Mouse (Mus musculus) kidney, adult 9 months (tissue): ENCODE measurements at regions not wholly inside any gene's neighbourhood (a gene's known extent, or its start where the extent isn't known, plus 50 kb on each side); places are given as distances from the start of the nearest gene placed in this dataset.

Source experiments
- DNase-seq: peaks from one replicate; pipeline ENCODE4 v3.0.0; 2022

GRCm38 (mm10) chr10:17008683-17009082 is 714.3 kb upstream of the Cited2 start:
- no peak for DNase-seq

DNA sequence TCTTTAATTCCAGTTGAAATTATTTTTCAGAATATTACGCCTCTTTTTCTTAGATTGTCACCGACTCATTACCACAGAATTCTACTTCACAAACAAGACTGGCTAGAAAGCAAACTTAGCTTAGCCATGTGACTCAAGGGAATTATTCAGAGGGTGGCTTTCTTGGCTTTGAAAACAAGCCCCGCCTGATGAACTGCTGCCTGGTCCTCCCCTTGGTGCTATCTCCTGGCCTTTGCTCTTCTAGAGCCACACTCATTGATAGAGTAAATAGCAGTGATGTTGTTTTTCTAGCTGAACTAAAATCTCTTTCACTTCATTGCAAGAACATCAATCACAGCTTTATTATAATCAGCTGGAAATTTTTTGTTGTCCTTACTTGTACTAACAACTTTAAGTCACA is 713.0 kb upstream of the Cited2 start:
- DNase-seq = peak; percentile 12

DNA sequence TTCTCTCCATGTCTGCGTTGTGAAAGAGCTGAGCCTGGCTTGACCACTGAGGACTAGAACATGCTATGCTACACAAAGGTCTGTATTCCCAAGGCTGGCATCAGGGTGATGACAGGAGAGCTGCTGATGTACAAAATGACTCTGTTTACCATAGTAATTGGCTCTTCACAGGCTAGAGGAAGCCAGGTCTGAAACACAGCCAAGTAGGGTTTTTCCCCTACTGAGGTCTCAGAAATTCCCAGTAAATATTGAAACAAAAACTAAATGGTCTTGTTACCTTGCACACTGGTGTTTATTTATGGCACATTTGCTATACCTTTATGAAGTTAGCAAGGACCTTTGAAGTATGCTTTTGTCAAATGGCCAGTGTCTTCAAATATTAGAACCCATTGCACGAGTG is 711.1 kb upstream of the Cited2 start:
- DNase-seq = no peak

DNA sequence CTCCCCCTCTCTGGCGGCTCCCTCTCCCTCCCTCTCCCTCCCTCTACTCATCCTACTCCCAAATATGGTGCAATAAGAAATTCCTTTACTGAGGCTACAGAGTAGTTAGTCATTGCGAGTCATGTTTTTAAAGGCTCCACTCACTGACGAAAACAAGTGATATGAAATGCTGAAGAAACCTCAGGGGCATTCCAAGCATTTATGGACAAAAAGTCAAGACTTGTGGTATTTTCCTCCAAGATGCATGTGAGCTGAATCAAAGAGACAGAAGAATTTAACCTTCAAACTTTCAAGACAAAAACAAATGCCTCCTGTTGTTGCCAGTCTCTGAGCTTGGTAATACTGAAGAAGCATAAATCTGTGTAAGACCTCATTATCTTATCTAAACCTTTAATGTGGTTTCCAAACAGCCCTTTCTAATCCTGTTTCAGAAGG is 710.5 kb upstream of the Cited2 start:
- DNase-seq = no peak

GRCm38 (mm10) chr10:17014826-17015225 is 708.2 kb upstream of the Cited2 start:
- DNase-seq = no peak

- DNase-seq = no peak
These were observed 706.2 kb upstream of the Cited2 start for GRCm38 (mm10) chr10:17016854-17017253.

- DNase-seq = no peak
These were observed 700.5 kb upstream of the Cited2 start for GRCm38 (mm10) chr10:17022216-17023158.

GRCm38 (mm10) chr10:17023571-17024293 is 699.3 kb upstream of the Cited2 start:
- no peak for DNase-seq

DNA sequence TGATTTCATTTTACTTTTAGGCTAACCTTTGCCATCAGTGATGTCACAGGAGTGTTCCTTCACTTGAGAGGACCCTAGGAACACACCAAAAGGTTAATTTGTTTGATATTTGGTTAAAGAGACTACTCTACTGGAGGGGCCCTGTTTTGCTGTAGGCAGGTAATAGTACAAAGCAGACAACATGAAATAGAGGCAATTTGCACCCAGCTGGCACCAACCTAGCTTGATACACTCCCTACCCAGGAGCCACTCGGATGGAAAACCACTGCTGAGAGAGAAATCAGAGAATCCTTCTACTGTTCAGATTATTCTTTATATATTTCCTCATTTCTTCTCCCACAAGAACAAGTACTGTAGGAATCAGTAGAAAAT is 698.7 kb upstream of the Cited2 start:
- no peak for DNase-seq

DNA sequence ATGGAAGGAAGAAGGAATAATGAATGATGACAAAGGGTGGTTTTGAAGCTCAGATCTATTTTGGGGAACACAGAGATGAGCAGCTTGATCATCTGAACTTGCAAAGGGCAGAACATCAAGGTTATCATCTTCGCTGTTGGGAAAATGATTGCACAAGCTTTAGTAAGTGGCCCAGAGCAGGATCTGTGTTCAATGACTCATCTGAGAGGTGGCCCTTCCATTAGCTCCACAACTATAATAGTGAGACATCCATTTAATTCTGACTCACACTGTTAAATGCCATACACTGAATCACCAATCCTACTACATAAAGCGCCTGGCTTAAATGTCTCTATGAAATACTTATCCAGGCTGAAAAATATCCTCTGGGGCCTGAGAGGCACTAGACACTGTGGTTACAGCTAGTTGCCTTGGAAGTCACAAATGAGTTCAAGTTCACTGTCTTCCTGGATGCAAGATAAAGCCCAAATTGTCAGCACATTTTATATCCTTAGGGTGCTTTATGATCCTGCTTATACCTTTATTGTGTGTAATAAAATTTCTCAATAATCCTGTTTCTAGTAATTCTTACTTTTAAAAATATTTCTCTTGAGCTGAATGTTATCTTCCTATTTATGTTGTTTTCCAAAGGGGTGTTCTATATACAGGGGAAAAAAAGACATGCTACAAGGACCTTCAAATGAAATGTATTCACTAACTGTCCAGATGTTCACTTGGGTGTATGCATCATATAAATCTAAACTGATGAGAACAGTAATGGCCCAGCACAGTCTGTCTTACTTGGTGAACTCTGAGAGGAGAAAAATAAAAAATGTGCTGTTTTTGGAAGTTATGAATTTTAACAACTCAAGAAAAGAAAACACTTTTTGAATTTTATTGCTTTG is 687.9 kb upstream of the Cited2 start:
- no peak for DNase-seq

DNA sequence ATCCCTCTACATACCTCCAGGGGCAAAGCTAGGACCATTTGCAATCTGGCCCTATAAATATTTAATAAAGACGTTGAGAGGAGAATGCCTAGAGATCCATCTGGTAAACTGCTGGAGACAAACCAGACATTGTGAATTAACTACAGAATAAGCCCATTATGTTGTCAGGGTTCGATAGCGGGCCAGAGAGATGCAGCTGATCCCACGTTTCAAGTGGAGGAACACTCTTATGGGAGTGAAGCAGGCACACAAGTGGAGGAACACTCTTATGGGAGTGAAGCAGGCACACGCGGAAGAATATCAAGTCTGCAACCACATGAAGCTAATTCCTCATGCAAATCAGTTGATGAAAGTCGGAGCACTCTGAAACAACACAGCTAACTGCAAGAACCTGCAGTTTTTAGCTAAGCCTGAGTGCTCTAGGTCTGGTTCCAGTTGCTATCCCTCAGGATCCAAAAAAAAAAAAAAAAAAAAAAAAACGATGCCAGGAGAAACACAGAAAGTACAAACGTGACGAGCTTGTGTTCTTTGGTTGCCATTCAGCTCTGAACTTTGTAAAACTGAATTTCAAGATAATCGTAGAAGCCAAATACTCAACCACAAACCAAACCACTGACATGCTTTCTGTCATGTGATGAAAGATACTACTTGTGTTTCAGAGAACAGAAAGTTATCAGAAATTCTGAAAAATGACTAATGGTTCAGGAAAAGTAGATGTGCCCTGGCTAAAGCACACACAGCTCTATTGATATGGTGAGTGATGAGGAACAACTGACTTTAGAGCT is 684.6 kb upstream of the Cited2 start:
- no peak for DNase-seq

DNA sequence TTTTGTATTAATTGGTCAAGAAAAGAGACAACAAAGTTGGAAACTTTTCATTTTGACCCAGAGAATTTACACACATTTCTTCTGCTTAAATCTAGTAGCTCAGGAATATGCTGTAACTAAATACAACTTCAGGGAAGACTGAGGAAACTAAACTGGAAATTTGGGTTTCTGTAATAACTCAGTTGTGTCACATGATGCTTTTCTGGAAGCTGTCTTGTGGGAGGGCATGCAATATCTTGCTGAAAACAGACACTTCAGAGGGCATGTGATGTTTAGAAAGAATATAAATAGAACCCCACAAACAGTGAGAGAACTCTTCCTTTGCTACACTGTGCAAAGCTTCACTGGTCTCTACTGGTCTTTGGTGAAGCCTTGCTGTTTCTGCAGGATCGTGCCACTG is 680.9 kb upstream of the Cited2 start:
- no peak for DNase-seq

DNA sequence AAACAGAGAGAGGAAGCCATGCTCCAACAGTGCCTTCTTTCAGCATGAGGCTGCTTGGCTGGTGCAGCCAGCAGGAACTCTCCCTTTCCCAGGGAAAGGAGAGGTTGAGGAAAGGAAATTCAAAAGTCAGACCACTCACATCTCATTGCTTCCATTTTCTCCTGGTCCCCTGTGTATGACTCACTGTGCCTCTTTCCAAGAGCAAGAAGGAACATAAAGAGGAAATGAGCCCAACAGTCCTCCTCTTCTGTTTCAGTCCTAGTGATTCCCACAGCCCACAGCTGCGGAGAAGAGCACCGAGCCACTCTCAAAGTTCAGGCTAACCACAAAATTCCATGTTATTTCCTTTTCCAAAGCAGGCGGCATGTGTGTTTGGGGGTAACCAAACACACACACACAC is 680.0 kb upstream of the Cited2 start:
- DNase-seq = no peak

DNA sequence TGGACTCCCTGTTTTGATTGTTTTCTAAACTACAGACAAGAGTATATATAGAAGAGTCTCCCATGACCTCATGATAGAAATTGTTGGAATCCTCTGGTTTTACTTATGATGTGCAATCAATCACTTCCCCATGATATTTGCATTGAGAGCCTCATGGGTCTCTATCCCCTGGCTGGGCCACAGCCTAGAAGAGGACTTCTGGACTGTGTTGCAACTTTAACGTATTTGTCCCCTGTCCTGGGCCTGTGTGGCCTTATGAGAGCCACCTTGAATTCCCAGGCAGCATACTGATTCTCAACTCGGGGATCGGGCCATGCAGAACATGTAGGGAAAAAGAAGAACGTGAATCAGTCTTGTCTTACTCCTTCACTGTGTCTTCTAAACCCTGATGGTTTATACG is 676.3 kb upstream of the Cited2 start:
- DNase-seq = no peak

- DNase-seq = no peak
These were observed 650.1 kb upstream of the Cited2 start for GRCm38 (mm10) chr10:17072906-17073305.

DNA sequence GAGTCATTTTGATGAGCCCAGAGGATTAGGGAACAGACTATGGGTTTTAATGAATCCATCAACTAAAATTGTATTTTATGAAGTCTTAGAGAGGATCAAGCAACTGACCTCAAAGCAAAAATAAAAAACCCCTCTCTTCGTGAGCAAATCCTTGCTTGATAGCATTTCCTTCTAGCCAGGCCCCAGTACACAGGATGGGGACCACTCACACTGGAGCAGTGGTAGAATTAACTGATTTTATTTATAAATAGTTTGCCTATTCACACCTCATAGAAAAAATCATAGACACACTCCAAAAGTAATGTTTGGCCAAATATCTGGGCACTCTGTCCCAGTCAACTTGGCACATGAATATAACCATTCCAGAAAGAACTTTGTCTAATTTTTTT is 649.0 kb upstream of the Cited2 start:
- no peak for DNase-seq

GRCm38 (mm10) chr10:17074402-17075027 is 648.5 kb upstream of the Cited2 start:
- DNase-seq = no peak

DNA sequence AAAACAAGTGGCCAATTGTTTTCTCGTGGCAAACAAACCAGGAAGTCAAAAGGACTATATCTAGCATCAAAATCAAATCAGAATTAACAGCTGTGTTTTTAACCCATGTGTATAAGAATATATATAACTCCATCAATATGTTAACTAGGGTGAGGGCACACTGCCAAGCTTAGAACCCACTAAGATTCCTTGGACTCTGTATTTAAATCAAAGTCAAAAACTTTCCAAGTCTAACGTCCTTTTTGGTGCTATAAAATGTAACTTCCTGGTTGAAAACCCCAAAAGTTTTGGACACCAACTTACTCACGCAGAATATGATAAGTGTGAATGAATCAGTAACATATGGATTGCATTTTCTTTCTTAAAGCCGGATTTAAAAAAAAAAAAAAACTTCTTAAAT is 647.9 kb upstream of the Cited2 start:
- no peak for DNase-seq

DNA sequence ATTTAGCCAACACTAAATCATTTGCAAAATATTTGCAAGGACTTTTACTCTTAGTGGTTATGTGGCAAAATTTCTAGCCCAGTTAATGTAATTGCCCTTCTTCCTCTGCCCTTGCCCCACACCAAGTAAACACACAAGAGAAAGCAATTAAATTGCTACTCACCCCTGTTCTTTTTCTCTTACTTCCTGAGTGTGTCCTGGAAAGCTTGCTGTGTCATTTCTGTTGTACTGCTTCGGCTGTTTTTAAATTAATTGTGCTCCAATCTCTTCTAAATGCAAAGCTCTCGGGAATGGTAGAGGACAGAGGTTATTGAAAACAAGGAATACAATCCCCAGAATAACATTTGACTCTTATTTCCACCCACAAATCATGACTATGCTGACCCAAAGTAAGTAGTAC is 647.4 kb upstream of the Cited2 start:
- peak; percentile 12 for DNase-seq

GRCm38 (mm10) chr10:17076186-17076585 is 646.8 kb upstream of the Cited2 start:
- DNase-seq = no peak

GRCm38 (mm10) chr10:17077580-17077979 is 645.4 kb upstream of the Cited2 start:
- DNase-seq = no peak

DNA sequence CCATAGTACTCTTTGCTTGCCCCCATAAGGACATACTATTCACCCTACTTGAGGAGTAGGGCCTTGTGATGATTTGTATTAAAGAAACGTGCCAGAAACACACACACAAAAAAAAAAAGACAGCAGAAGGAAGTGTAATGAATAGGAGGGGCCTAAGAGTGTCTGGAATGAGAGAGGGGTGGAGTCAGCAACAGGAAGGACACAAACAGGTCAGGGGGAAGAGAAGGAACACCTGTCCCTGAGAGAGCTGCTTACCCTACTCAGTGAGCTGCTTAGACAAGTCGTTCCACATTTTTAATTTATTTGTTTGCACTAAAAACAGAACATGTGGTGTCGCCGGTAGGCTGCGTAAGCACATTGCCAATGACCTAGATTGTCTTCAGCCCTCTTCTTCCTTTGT is 642.2 kb upstream of the Cited2 start:
- no peak for DNase-seq
